Mouse (Mus musculus) T-helper 17 cell (primary cell): Measurements from ENCODE around the gene Mybpc1.

Source experiments
- in situ Hi-C, 2 experiments: fragments of 300-600 bp; cut with MboI, MseI; formaldehyde crosslinking; loops; 1 replicate in 1 of 2; 2 replicates in 1 of 2; pipeline ENCODE4 v1.15.1; 2025; ENCODE audit warnings: high pct_unique_total_duplicates in 2 of 2

Gene Mybpc1

DNA sequence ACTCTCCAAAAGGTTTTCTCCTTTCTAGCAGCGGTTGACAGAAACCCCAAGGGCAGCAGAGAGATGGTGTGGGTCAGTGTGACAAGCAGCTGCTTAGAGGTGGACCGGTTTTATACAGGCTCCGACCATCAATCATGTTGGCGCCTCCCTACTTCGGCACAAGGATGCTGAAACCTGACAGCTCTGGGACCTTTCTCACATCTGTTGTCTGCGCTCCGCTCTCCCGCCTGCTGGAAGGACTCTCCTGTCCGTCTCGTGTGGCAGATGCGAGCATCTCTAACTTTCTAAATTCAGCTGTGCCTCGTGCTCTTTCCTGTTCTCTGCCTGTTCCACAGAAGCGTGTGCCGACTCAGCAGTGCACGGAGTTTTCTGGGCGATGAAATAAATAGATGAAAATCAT, at the start of gene Mybpc1:
Gene Mybpc1, minus strand, starts transcription at position 210 of the 400 bp plus-strand sequence.
- in situ Hi-C loops: loop anchor here in 1 of 2 experiments (10.0 kb wide), 1 partner anchor 1600 kb away; no protein-coding TSS in a partner anchor

DNA sequence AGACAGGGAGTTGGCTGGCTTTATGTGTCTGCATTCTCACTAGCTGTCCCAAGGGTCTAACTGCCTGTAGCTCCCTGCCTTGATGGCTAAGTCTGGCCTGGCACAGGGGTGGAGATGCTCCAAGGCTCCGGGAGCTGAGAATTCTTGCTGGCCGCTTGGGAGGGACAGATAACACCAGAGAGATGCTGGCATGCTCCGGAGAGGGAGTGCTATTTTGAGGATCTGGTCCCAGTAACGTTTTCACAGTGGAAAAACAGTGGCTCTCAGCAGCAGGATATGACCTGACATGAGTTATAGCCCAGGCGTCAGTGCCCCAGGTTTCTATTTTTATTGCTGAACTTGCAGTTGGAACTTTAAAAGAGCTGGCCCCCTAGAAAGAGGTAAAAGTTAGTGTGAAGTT, 40.5 kb upstream of the Mybpc1 start:
- in situ Hi-C loops: no loop called here

DNA sequence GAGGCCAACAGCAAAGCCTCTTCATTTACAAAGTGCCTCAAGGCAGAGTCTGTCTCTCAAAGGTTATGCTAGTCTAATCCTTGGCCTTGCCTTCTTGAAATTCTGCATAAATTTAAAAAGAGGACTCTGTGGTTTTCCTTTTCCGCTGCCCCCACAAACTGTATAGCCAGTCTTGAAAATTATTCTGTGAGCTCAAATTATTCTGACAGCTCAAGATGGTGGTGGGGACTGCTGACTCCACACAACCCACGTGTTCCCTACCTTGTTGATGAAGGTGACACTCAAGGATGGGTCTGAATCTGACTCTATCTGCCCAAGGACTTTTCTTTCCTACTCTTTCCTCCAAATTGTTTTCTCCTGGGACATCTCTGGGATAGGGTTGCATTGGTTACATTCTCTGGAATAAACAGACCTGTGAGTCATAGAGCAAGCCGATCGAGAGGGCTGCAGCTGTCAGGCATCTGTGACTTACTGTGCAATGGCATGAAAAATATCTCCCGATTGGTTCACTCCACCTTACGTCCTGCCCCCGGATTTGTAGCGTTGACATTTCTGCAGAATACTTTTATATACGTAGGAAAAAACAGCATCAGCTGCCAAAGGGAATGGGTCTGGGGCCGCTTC, 26.5 kb upstream of the Mybpc1 start:
- in situ Hi-C loops: no loop called here

DNA sequence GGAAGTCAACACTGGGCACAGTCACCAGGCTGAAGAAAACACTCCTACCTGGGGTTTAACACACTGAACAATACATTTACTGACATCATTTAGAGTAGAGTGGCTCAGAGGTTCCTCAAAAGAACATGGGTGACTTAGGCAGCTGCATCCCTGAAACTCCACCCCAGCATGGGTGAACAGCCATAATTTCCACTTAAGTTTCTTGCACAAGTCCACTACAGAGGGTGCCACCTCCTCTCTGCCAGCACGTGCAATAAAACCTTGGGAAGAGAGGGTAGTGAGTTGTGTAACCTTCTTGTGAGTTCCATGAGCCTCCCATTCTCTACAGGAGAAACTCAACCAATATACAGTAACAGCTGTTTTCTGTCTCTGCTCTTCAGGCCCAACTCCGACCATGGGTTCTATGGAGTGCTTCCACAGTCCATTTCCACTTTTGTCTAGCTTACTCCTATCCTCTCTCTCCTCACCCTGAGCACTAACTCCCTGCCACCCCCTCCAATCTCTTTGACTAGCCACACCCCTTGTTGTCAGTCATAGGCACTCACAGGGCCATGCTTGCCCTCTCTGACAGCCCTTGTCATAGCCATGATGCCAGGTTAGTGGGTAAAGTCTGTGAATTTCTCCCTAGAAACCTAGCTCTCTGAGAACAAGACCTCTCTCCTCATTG, 25.8 kb upstream of the Mybpc1 start:
- in situ Hi-C loops: no loop called here

DNA sequence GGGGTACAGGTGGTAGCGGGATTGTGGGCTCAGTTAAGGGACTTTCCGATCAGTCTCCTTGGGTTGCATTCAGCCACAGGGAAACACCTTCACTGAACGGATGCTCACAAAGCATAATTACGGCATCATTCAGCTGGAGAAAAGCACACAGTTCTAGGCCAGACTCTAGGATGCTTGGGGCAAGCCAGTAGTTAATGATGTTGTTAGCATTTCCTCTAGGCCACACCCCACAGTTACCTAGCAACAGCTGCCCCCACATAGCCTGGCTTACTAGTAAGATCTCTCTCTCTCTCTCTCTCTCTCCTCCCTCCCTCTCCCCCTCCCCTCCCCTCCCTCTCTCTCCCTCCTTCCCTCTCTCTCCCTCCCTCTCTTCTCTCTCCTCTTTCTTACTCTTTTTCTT, 22.1 kb upstream of the Mybpc1 start:
- in situ Hi-C loops: no loop called here

DNA sequence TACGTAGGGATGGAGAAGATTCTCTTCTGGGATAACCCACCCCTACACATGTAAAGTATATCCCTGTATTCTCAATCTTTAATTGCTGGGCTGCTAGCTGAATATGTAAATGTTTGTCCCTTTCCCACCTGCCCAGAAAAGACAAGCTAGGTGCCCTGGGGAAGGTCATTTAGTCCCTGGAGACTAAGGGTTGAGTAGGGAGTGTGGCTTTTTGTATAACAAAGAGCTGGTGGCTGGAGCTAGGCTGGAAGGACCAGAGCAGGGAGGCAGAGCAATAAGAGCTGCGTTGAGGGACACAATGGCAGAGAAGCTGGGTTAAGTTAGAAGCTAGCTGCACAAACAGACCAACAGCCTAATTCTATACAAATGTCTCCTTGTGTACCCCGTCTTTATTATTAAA, 21.2 kb upstream of the Mybpc1 start:
- in situ Hi-C loops: no loop called here

DNA sequence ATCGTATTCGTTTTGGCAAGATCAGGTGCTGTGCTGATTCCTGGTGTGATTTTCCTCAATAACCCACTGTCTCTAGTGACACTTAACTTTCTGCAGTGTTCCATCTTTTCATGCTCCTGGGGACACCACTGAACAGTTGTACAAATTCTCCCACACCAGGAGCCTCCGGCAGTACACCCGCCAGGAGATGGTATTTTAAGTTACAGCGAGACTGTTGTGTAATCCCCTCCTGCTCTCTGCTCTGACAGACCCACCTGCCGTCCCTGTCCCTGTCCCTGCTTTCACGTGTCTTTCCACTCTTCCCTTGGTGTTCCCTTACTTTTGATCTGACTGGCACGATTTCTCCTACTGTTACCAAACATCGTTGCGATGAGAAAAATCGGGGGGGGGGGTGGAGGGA, 19.3 kb upstream of the Mybpc1 start:
- in situ Hi-C loops: no loop called here

DNA sequence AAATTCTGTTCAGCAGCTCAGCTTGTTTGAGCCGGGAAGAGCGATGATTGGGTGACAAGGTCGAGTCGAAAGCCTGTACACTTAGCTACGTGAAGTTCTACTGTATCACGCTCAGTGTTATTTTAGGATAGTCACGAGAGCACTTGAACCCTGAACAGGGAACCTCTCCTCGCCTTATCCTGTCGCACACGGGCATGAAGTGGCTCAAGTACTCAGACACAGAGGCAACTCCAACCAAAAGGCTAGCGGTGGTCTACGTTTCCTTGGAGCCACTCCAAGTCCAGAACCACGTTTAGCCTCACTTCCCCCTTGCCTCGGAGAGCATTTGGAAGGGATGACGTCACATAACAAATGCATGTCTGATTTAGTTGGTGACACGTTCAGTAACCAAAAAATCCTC, 17.7 kb upstream of the Mybpc1 start:
- in situ Hi-C loops: no loop called here

DNA sequence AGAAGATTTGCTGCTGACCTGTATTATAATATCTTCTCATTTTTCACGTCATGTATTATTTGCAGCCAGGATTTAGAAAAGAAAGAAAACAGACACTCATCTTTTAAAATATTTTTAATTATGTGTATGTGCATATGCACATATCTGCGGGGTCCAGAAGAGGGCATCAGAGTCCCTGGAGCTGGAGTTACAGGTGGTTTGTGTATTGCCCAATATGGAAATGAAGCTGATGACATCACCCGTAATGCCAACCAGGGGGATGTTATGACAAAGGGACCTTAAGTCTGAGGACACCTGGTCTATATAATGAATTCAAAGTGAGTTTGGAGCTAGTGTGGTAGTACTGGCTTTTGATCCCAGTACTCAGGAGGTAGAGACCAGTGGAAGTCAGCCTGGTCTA, 15.9 kb upstream of the Mybpc1 start:
- in situ Hi-C loops: no loop called here

DNA sequence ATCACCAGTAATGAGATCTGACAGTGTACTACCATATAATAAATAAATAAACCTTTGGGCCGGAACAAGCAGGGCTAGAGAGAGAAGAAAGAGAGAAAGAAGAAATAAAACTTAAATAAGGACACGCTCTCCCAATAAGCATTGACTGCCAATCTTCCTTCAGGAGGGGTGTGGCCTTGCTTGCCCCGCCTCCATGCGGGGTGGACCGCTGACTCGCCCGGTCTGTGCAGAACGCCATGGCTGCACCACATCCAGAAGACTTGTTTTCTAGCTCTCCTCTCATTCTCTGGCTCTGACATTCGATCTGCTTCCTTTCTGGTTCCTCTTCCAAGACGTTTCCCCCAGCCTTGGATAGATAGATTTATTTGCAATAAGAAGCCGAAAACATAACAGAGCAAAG, 8.1 kb upstream of the Mybpc1 start:
- in situ Hi-C loops: loop anchor here in 1 of 2 experiments (5.0 kb wide), 1 partner anchor 99 kb away; no protein-coding TSS in a partner anchor

DNA sequence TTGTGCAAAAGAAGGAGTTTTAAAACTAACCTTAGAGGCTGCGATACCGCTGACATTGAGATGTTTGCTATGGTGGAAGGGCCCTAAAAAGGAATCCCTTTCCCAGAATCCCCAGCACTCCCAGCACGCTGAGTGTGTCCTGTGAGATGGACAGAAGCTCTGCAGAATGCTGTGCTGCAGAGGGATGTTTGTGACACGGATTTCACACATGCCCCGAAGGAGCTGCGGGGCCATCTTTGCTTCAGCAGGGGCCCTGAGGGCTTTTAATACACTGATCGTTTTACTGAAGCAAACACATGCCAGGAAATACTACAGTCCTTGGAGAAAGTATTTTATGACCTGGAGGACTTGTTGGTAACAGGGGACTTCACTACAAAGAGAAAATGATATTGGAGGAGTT, 1.7 kb upstream of the Mybpc1 start:
- in situ Hi-C loops: loop anchor here in 1 of 2 experiments (10.0 kb wide), 1 partner anchor 1598 kb away; no protein-coding TSS in a partner anchor

DNA sequence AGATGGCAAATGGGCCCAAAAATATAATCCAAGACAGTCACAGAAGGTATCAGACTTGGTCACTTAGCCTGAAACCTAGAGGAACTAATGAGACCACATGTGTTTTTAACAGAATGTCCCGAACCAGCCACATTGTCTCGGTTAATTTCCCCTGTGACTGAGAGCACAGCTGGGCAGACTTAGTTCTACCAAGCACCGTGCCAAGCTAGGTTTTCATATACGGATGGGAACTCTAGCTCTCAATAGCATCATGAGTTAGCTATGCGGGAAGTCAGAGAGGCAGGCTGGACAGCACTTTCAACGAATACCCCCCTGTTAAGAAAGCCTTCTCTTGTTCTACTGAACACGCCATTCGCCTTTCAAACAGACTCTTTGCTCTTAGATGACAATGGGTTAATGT, 1.1 kb upstream of the Mybpc1 start:
- in situ Hi-C loops: loop anchor here in 1 of 2 experiments (10.0 kb wide), 1 partner anchor 1599 kb away; no protein-coding TSS in a partner anchor

DNA sequence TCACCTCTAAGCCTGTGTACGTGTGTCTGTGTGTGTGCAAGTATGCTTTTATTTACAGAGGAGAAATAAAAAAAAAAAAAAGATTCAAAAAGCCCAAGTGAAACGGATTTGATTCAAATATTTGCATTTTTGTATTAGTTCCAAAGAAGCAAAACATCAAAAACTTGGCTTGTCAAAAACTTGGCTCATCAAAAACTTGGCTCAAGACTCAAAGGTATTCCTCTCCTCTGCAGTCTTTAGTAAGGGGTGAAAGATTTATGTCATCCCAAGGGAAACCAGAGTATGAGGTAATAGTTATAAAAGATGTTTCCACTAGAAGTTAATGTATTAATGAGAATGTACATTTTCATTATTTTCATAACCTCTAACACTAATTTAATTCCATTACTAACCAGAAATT, 1.2 kb downstream of the Mybpc1 start:
- in situ Hi-C loops: loop anchor here in 1 of 2 experiments (10.0 kb wide), 1 partner anchor 1601 kb away; no protein-coding TSS in a partner anchor

DNA sequence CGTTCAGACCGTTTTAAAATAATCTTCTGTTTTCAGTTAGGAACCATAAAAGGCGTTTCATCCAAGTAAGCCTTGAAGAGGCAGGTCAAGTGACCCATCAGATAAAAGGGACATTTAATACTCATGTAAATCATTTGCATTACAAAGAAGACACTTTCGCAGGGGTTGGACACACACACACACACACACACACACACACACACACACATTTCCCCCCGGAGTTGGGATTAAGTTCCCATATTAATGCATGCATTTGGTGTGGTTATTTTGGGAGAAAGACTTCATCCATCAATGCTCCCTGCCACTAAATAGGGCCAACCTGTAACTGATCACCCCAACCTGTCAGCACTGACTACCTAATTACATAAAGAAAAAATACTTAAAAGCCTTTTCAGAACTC, 1.7 kb downstream of the Mybpc1 start:
- in situ Hi-C loops: loop anchor here in 1 of 2 experiments (10.0 kb wide), 1 partner anchor 1602 kb away; no protein-coding TSS in a partner anchor

DNA sequence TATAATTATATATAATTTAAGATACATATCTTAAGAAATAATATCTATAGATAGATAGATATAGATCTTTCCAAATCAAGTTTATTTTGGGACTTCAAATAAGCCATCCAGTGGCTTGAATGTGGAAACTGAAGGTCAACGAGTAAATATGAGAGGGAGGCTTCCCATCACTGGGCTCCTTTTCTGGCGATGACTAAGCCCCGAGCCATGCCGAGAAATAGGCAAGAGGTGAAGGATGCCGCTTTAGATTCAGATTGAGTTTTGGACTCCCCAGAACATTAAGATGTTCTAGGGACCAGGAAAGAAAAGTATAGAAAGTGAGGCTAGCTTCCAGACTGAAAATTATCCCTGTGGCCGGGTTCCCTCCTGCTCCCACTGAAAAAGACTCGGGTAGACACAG, 4.4 kb downstream of the Mybpc1 start:
- in situ Hi-C loops: loop anchor here in 1 of 2 experiments (10.0 kb wide), 1 partner anchor 1604 kb away; no protein-coding TSS in a partner anchor

DNA sequence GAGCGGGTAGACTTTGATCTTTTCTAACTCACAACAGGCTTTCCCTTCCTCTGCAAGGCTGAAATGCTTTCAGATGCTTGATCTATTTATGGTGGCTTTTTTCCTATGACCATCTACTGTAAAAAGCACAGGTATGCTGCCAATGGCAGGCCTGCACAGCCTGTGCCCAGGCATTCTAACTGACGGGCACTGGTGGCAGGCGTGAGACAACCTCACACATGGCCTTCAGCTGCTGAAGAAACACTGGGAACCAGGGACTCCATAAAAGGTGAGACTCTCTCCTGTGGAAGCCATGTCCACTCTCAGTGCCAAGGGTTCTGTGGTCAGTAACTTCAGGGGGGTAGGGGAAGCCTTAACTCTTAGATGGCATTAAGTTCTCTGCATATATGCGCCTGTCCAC, 12.6 kb downstream of the Mybpc1 start:
- in situ Hi-C loops: no loop called here

DNA sequence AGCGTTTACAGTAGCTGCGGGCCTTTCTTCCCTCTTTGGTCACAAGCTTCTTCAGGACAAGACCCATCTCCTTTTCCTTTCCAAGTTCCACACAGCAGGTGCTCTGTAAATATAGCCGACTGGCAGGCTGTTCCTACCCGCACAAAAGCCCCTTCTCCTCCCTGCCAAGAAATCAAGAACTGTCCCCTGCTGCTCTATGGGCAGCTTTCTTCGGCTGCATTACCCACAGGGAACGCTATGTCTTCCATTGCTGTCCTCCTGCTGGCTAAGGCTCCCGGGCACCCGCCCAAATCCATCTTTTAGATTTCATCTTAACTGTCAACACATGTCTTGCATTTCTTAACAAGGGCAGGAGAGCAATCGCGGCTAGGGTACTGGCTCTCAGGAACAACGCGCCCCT, 13.9 kb downstream of the Mybpc1 start:
- in situ Hi-C loops: no loop called here

DNA sequence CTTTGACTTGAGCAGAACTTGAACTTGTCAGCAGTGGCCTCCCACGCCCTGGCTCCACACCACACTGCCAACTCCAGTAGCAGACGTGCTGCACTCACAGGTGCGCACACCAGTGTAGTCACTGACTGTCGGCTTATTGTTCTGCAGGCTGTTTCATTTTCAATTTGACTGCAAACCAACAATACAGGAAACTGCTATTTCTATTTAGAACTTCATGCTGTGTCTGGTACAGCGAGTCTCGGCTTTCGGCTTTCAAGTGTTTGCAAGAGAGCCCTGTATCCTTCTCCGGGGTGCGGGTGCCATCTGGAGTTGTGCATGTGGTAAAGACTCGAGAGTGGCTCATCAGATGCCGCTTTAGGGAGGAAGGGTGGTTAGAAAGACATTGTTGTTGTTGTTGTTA, 20.5 kb downstream of the Mybpc1 start:
- in situ Hi-C loops: loop anchor here (10.0 kb wide), 2 partner anchors 210 to 860 kb away; partner anchors contain the start of genes Dram1 (in 2 of the 2), Gnptab (in 2 of the 2) and Gas2l3 (in 1 of the 2)

DNA sequence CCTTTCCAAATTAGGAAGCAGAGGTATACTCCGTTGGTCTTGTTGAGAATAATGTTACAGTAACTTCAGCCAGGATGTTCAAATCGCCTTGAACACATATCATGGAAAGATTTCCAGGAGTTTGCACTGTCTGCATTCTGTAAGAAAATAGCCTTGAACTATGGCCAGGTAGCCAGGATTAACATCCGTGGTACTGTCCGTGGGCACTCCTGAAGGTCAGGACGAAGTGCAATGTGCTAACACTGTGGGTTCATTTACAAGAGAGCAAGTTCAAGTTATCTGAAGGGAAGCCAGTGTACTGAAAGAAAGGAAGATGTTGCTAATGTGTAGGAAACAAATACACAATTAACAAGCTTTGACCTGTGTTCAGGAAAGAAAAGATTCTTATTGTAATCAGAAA, 24.2 kb downstream of the Mybpc1 start:
- in situ Hi-C loops: loop anchor here (10.0 kb wide), 2 partner anchors 206 to 864 kb away; partner anchors contain the start of genes Dram1 (in 2 of the 2), Gnptab (in 2 of the 2) and Gas2l3 (in 1 of the 2)

DNA sequence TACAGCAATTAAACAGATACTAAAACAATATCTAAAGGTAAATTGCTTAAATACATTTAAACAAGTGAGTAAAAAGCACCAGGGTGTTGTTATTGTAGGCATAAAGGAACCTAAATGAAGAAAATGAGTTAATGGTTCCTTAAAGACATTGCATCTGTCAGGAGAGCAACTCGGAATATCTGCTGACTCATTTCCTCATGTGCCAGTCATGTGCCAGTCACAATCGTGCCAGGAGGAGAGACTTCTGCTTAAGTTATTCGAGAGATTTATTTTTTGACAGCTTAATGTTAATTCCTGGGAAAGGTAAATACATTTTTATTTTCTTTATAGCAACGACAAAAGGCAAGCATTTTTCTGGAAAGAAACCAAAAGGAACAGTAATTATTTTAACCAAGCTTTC, 26.3 kb downstream of the Mybpc1 start:
- in situ Hi-C loops: no loop called here

DNA sequence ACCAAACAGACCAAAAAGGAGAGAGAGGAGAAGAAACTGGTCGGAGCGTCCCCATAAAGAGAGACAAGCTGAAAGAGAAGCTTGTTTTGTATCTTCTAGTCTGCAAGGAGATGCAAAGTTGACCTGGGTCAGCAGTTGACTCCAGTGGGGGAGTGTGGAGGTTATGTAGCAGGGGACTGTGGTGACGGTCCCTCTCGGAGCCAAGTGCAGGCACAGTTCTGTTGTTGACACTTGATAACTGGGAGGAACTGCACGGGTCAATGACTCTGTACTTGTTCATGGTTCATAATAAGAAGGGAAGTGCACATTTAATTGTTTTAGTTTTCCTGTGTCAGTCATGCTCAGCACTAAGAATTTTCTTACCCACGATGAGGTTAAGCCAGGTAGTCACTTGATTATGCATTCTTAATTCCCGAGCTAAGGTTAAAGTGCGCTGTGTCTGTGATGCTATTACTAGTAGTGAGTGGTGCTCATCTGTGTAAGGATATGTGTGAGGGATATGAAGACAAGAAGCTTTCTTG, 30.8 kb downstream of the Mybpc1 start:
- in situ Hi-C loops: no loop called here

DNA sequence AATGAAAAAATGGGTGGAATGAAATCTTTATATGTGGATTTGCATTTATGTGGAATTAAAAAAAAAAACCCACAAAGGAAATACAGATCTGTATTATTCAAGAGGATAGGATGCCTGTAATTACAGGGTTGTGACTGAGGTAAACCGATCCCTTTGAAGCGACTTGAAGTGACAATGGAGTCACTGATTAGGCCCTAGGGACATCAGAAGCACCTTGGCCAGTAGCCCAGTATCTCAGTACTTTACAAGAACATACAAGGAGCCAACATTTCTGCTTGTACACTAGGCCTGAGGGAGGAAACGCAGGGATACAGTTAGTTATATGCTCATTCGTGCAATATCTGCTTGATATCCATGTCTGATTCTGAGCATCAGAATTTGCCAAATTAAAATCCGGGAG, 32.8 kb downstream of the Mybpc1 start:
- in situ Hi-C loops: no loop called here
